Mouse (Mus musculus): ENCODE data around the gene Gtpbp2.

DNA sequence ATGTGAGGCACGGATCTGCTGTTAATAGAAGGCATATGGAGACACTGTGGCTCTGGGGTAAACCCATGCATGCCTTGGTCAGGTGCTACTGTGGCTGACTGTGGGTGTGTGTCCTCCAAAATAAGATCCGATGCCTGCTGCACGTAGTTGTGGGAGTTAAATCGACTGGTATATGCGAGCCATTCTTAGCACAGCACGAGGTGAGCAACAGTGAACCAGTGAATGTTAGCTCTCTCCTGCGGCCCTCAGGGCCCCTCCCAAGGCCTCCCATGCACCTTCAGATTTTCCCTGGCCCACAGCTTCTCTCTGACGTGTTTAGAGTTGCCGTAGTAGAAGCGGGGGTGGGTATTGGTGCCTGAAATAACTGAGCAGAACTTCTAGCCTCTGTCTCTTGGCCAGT, 41.2 kb upstream of the Gtpbp2 start:
- no peak for TF ChIP-seq CTCF (IDR thresholded peaks at IDR 0.05; ENCODE audit: low read depth, low read length)
- TF ChIP-seq POLR2A (IDR thresholded peaks at IDR 0.05; ENCODE audit: insufficient read depth, low read length): no peak
- TF ChIP-seq EP300 (IDR thresholded peaks at IDR 0.05; ENCODE audit: insufficient read depth, low read depth, low read length): no peak

All from ES-Bruce4 (cell line).